Mouse (Mus musculus): ENCODE measurements around the gene Cep70. TPM values are rescaled to one million over a fixed set of nuclear protein-coding genes. Genes with fewer than 3 reads are reported as not detected.

The Cep70 gene
- 62.6 TPM for polyA plus RNA-seq (2014; fragmentation: Illumina TruSeq; extraction: RNeasy Lipid Tissue Mini Kit (QIAGEN cat#74804))

DNA sequence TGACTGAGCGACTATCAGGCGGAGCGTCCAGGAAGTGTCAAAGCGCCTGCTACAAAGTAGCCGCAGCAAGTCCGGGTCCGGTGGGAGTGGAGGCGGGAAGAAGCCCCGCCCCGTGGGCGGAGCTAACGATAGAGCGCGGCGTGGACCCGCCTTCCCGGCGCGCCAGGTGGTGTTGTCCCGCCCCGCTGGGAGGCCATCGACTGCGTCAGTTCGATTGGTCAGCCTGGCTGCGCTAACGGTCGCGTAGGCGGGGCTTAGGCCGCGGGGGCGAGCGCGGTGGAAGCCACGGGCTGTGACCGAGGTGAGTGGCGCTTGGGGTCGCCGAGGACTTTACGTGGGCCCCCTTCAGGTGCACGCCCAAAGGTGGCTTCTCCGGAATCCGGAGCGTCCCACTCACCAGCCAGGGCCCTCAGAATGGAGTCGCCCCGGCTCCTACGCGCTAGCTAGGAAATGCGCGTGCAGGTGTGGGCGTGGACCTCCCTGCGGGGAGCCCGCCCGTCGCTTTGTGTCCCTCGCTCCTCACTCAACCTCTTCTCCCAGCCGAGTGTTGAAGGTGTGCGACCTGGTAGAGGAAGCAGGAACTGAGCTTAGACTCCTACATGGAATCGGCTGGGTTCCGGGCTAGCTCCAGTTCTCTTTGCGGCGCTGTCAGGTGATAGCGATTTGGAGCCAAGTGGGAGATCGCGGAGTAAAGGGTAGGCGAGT, at the start of gene Cep70:
TSS of gene Cep70 (plus strand) at position 178 of the 705 bp plus-strand sequence.

DNA sequence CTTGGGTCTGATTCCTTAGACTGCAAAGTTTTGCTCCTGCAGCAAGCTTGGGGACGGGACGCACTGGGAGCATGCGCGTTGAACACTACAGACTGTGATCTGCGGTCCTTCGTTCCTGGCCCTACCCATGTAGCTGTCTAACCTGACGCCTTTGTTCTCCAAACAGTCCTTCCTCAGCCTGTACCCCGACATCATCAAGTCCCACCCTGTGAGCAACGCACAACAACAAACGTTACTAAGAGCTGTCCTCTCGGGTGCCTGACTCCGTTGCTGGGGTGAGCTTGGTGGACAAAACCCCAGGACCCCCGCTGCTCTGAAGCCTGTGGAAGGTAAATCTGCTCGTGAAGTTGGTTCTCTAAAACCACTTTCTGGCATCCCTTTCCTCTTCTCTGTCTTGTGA, 6.0 kb upstream of the Cep70 start, which contains the start of gene Faiml:
TSS of gene Faiml (minus strand) at position 101 of the 400 bp plus-strand sequence.

Other genes with a start within 250 kb of the Cep70 start
- not detected for gene Gm1123, start 207.7 kb upstream of the Cep70 start, polyA plus RNA-seq (2014; fragmentation: Illumina TruSeq; extraction: RNeasy Lipid Tissue Mini Kit (QIAGEN cat#74804))
- gene Pik3cb, start 102.7 kb upstream of the Cep70 start, polyA plus RNA-seq (2014; fragmentation: Illumina TruSeq; extraction: RNeasy Lipid Tissue Mini Kit (QIAGEN cat#74804)), result 10.0 TPM
- gene Faiml, start 6.1 kb upstream of the Cep70 start, polyA plus RNA-seq (2014; fragmentation: Illumina TruSeq; extraction: RNeasy Lipid Tissue Mini Kit (QIAGEN cat#74804)), result not detected
- gene Esyt3, start 115.2 kb downstream of the Cep70 start, polyA plus RNA-seq (2014; fragmentation: Illumina TruSeq; extraction: RNeasy Lipid Tissue Mini Kit (QIAGEN cat#74804)), result 4.5 TPM
- gene Mras, start 194.0 kb downstream of the Cep70 start, polyA plus RNA-seq (2014; fragmentation: Illumina TruSeq; extraction: RNeasy Lipid Tissue Mini Kit (QIAGEN cat#74804)), result 63.6 TPM
- 1.7 TPM for gene Nme9, start 208.1 kb downstream of the Cep70 start, polyA plus RNA-seq (2014; fragmentation: Illumina TruSeq; extraction: RNeasy Lipid Tissue Mini Kit (QIAGEN cat#74804))

All from ovary, adult 10 weeks (tissue).